Mouse (Mus musculus) testis, adult 2 months (tissue): ENCODE data around the gene Gm826.

Source experiments
- CTCF ChIP-seq: fragments of 200-500 bp; IDR thresholded peaks from 2 replicates; pipeline ENCODE4 v1.5.1; 2012; ENCODE audit warnings: low read depth, mild to moderate bottlenecking, inconsistent platforms, low read length, moderate library complexity; ENCODE audit not compliant: control insufficient read depth, insufficient read depth, insufficient replicate concordance
- POLR2A ChIP-seq: fragments of 200-500 bp; IDR thresholded peaks from 2 replicates; pipeline ENCODE4 v1.6.1; 2012; ENCODE audit warnings: low read depth, mild to moderate bottlenecking, inconsistent platforms, low read length, moderate library complexity; ENCODE audit not compliant: control insufficient read depth

DNA sequence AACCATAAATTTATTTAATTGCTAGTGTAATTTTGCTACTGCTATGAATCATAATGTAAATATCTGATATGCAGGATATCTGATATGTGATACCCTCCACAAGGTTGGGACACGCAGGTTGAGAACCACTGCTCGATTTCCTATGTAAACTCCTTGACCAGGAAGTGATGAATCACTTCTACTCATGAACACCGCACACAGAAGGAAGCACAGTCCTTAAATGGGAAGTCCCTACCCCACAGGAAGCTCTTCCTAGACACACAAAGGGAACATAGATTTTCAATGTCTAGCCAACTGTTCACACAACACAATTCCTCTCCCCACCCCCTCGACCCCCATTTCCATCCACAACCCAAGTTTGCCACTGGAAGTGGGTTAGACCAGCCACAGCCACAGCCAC, 15.7 kb downstream of the Gm826 start:
- TF ChIP-seq POLR2A (no peak), CTCF (no peak)
